Mouse (Mus musculus) erythroblast, embryonic 14.5 days (primary cell): ENCODE measurements around the gene Slco4a1.

Source experiments
- GATA1 ChIP-seq: IDR thresholded peaks from 2 replicates; pipeline ENCODE4 v1.6.1; 2012; ENCODE audit warnings: low read length, inconsistent platforms, mixed read lengths
- TAL1 ChIP-seq: IDR thresholded peaks from 3 replicates; pipeline ENCODE4 v1.6.1; 2012; ENCODE audit warnings: low read length, inconsistent platforms, mixed read lengths

GRCm38 (mm10) chr2:180439791-180440190 is 16.3 kb upstream of the Slco4a1 start:
- no peak for TF ChIP-seq GATA1
- no peak for TF ChIP-seq TAL1
